Mouse (Mus musculus) hematopoietic stem cell, adult 5-6 weeks (primary cell): ENCODE results near the gene Ear6. TPM values are rescaled to one million over a fixed set of nuclear protein-coding genes. Genes with fewer than 3 reads are reported as not detected.

Experiments
- ATAC-seq, 2 experiments: fragments of 125-278 bp in 1 of 2; replicated peaks in 1 of 2; 2 replicates each; pipeline ENCODE4 v1.8.0; 2016 to 2017; ENCODE audit warnings: inconsistent platforms in 2 of 2, mild to moderate bottlenecking in 2 of 2, moderate number of reproducible peaks in 2 of 2, low read depth in 1 of 2, moderate TSS enrichment in 1 of 2; ENCODE audit not compliant: low FRiP score in 2 of 2, poor library complexity in 2 of 2, severe bottlenecking in 2 of 2, insufficient read depth in 1 of 2, low TSS enrichment in 1 of 2
- total RNA-seq: library from RNA; stranded (forward); fragments of 172-1452, 232-1000 nt; gene quantifications from 2 replicates; pipeline ENCODE4 v1.2.3, GENCODE M21; 2017

The Ear6 gene
- total RNA-seq, 1 experiment from 2014 or later = 3.5 TPM

- ATAC-seq = no peak
Observed at GRCm38 (mm10) chr14:51889833-51890232, 36.3 kb downstream of the Ear6 start.

GRCm38 (mm10) chr14:51892191-51892939 lies 38.9 kb downstream of the Ear6 start, which contains the start of gene Slc39a2:
Gene Slc39a2 (plus strand): TSS chr14:51892889.
- no peak for ATAC-seq

DNA sequence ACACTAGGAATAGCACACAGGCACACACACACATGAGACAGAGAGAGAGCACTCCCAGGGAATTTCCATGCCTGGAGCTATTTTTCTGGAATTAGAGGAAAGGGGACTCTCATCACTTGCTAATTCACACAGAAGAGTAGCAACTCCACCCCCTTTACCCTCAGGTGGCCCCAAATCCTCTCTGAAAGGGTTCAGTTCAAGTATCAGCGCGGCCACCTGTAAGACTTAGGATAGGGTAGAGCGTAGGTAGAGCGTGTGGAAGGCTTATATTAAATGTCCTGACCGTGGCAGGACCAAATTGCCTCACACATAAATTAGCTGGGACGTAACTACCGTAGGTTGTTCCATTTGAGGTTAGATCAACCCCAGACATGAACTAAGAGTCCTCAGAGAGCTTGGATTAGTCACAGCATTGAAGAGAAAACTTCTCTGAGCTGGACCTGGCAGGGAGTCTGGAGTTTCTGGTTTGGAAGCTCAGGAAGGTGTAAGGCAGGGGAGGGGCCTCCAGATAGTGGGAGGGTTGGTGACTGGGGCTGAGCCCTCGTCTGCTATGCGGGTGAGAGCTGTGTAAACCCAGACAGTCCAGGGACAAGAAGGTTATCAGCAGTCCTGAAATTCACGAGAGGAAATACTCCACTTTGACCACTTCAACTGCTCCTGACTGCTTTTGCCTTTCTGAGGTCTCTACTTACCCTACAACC lies 39.7 kb downstream of the Ear6 start:
- no peak for ATAC-seq

- no peak for ATAC-seq
Observed at GRCm38 (mm10) chr14:51893809-51894208, 40.3 kb downstream of the Ear6 start.

DNA sequence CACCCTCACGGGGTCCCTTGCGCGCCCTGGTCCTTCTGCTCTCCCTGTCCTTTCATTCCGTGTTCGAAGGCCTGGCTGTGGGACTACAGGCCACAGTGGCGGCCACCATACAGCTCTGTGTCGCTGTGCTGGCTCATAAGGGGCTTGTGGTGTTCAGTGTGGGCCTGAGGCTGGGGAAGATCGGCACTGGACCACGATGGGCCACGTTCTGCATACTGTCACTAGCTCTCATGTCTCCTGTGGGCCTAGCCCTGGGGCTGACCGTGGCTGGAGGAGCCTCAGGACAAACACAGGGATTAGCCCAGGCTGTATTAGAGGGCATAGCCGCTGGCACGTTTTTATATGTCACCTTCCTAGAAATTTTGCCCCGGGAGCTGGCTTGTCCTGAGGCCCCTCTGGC lies 41.6 kb downstream of the Ear6 start:
- no peak for ATAC-seq

GRCm38 (mm10) chr14:51896019-51896418 lies 42.5 kb downstream of the Ear6 start:
- ATAC-seq = no peak

DNA sequence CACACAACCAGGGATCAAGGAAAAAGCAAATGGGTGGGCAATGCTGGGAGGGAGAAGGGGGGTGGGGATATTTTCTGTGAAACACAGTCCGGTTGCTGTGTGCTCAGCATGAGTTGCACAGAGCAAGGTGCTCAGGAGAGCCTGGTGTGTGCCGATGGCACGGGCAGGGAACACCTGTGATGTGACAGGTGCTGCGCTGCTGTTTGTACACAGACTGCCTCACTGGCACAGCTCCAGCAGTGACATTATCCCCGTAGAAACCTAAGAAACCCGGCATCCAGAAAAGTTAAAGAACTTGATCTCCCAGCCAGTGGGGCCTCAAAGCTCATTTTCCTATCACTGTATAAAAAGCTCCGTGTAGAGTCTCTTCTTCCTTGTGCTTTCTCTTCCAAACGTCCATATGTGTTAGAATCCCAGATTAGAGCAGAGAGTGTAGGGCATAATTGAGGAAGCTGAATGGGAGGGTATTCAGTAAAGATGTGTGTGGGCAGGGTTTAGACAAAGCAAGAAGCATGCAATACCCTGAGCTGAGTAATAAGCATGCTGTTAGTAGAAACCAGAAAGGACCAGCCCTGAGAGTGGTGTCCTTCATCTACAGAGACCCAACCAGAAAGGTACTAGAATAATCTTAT lies 43.2 kb downstream of the Ear6 start:
- ATAC-seq = no peak

- ATAC-seq = no peak
Observed at GRCm38 (mm10) chr14:51899351-51899750, 45.9 kb downstream of the Ear6 start.

GRCm38 (mm10) chr14:51902806-51903710 lies 49.6 kb downstream of the Ear6 start:
- peak; percentile 65 to 84 for ATAC-seq

DNA sequence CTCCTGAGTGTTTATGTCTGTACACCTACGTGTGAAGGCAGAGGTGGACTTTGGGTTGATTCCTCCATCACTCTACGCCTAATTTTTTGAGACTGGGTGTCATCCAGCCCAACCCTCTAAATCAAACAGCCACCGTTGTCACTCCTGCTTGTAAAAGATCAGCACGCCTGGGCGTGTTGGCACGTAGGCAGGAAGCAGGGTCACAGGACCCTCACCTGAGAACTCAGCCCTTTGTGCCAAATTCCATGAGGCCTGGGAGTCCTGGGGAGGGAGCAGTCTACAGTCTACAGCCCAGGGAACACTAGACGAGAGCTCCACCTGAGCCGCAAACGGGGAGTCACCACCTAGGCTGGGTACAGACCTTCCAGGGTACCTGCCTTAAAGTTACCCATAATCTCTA lies 50.3 kb downstream of the Ear6 start:
- ATAC-seq = no peak

Other genes starting within 250 kb of the Ear6 start
- gene Gm17078, start 242.4 kb upstream of the Ear6 start, total RNA-seq = not detected in 2 replicates
- not detected in 2 replicates for gene Gm4181, start 218.0 kb upstream of the Ear6 start, total RNA-seq
- not detected in 2 replicates for gene Gm17079, start 158.2 kb upstream of the Ear6 start, total RNA-seq
- gene Gm5800, start 136.5 kb upstream of the Ear6 start, total RNA-seq = not detected in 2 replicates
- gene Ang4, start 80.1 kb upstream of the Ear6 start, total RNA-seq = not detected in 2 replicates
- not detected in 2 replicates for gene AY358078, start 53.7 kb upstream of the Ear6 start, total RNA-seq
- 16.8 and 25.1 TPM in 2 replicates for gene Mettl17, start 31.1 kb downstream of the Ear6 start, total RNA-seq
- not detected in 2 replicates for gene Slc39a2, start 39.2 kb downstream of the Ear6 start, total RNA-seq
- 4.1 and 8.0 TPM in 2 replicates for gene Ndrg2, start 60.5 kb downstream of the Ear6 start, total RNA-seq
- gene Tppp2, start 64.7 kb downstream of the Ear6 start, total RNA-seq = not detected in 2 replicates
- gene Rnase13, start 69.1 kb downstream of the Ear6 start, total RNA-seq = not detected in 2 replicates
- 28.4 and 44.7 TPM in 2 replicates for gene Arhgef40, start 131.0 kb downstream of the Ear6 start, total RNA-seq
- gene Tmem253, start 162.0 kb downstream of the Ear6 start, total RNA-seq = not detected in 2 replicates
- gene Zfp219, start 167.0 kb downstream of the Ear6 start, total RNA-seq = 15.8 TPM in 2 replicates
- gene Olfr221, start 188.8 kb downstream of the Ear6 start, total RNA-seq = not detected in 2 replicates